Comparison of ENCODE assay signal across 28 mouse cellular contexts in genomic region chr3:86797871-86798460, GRCm38 (mm10).
DNase-seq lines count a peak whose midpoint lies in the region; ATAC-seq lines count a peak whose summit lies in the region.
"Had no signal": no experiment of that assay in that cellular context is flagged by ENCODE, and none has a peak within 500 bp of the region (broad histone marks: within the 10 kb centered on the region; RNA-seq: fewer than 3 reads in every experiment).

No protein-coding gene starts in this region.

- no peak overlapping the region for H3K9ac ChIP-seq in heart, embryonic 13.5 days
- peak overlapping the region; percentile 58 for H3K9ac ChIP-seq in liver, embryonic 15.5 days
- H3K9ac ChIP-seq in hindbrain, embryonic 11.5 days (ENCODE audit: low read depth, low read length): no peak overlapping the region
- H3K9ac ChIP-seq: embryonic facial prominence, embryonic 12.5 days; hindbrain, embryonic 15.5 days; limb, embryonic 12.5 days; lung, embryonic 14.5 days; midbrain, embryonic 15.5 days; neural tube, embryonic 13.5 days had no signal

- no peaks in the 10 kb centered on the region for H3K36me3 ChIP-seq in heart, embryonic 13.5 days
- H3K36me3 ChIP-seq in limb, embryonic 10.5 days: no peaks in the 10 kb centered on the region
- H3K36me3 ChIP-seq in liver, embryonic 15.5 days (replicated peaks): 0 out of 2 replicates have a peak, but pooled peaks cover 4% of the 10 kb centered on the region
- H3K36me3 ChIP-seq in hindbrain, embryonic 11.5 days (ENCODE audit: control insufficient read depth, insufficient read depth, low read length): no peaks in the 10 kb centered on the region
- H3K36me3 ChIP-seq: limb, embryonic 12.5 days had no signal

- no peak overlapping the region for H3K27ac ChIP-seq in heart, embryonic 13.5 days (replicated peaks)
- peak overlapping the region; percentile 36; the same call in 1 of the 2 replicates for H3K27ac ChIP-seq in limb, embryonic 10.5 days
- H3K27ac ChIP-seq in liver, embryonic 15.5 days (replicated peaks): peak overlapping the region; percentile 94
- no peak overlapping the region for H3K27ac ChIP-seq in hindbrain, embryonic 11.5 days (ENCODE audit: low read depth, low read length)
- H3K27ac ChIP-seq: embryonic facial prominence, embryonic 12.5 days; hindbrain, embryonic 15.5 days; limb, embryonic 12.5 days; midbrain, embryonic 15.5 days; neural tube, embryonic 13.5 days; stomach, postnatal 0 days had no signal

- 0 out of 2 replicates have a peak overlapping the region, but pooled peaks have one; percentile 4 for H3K4me2 ChIP-seq in heart, embryonic 13.5 days
- H3K4me2 ChIP-seq in liver, embryonic 15.5 days: peak overlapping the region; percentile 71
- H3K4me2 ChIP-seq in hindbrain, embryonic 11.5 days (replicated peaks; ENCODE audit: low read depth, low read length): no peak overlapping the region
- H3K4me2 ChIP-seq: embryonic facial prominence, embryonic 12.5 days; hindbrain, embryonic 15.5 days; limb, embryonic 12.5 days; lung, embryonic 14.5 days; midbrain, embryonic 15.5 days; neural tube, embryonic 13.5 days had no signal

- ATAC-seq in heart, embryonic 13.5 days (ENCODE audit: extremely low read depth, insufficient number of reproducible peaks, low FRiP score, low TSS enrichment): no peak
- ATAC-seq in liver, embryonic 15.5 days (ENCODE audit: insufficient read depth): no peak
- no peak for ATAC-seq in hindbrain, embryonic 11.5 days (ENCODE audit: low FRiP score)
- ATAC-seq: CD4-positive, CD25-positive, alpha-beta regulatory T cell, adult 4 months; forebrain, embryonic 16.5 days; midbrain, embryonic 15.5 days; Patski had no signal

- H3K9me3 ChIP-seq in heart, embryonic 13.5 days: no peaks in the 10 kb centered on the region
- H3K9me3 ChIP-seq in limb, embryonic 10.5 days (replicated peaks): no peaks in the 10 kb centered on the region
- no peaks in the 10 kb centered on the region for H3K9me3 ChIP-seq in liver, embryonic 15.5 days (replicated peaks)
- H3K9me3 ChIP-seq in hindbrain, embryonic 11.5 days (ENCODE audit: control insufficient read depth, low read length): no peaks in the 10 kb centered on the region
- H3K9me3 ChIP-seq: embryonic facial prominence, embryonic 12.5 days; hindbrain, embryonic 15.5 days; limb, embryonic 12.5 days; megakaryocyte, embryonic 14.5 days; midbrain, embryonic 15.5 days; neural tube, embryonic 13.5 days had no signal

- no peak overlapping the region for H3K4me3 ChIP-seq in heart, embryonic 13.5 days
- no peak overlapping the region for H3K4me3 ChIP-seq in limb, embryonic 10.5 days
- peak overlapping the region; percentile 59 for H3K4me3 ChIP-seq in liver, embryonic 15.5 days (replicated peaks)
- H3K4me3 ChIP-seq in hindbrain, embryonic 11.5 days (ENCODE audit: low read depth, low read length): no peak overlapping the region
- H3K4me3 ChIP-seq: embryonic facial prominence, embryonic 12.5 days; hindbrain, embryonic 15.5 days; limb, embryonic 12.5 days; megakaryocyte, embryonic 14.5 days; midbrain, embryonic 15.5 days; myocyte; neural tube, embryonic 13.5 days had no signal

- 61% methylated on average over 13 of the region's 13 CpGs for WGBS in heart, embryonic 13.5 days
- 76% methylated on average over 13 of the region's 13 CpGs for WGBS in limb, embryonic 10.5 days
- 57% methylated on average over 13 of the region's 13 CpGs for WGBS in liver, embryonic 15.5 days (ENCODE audit: insufficient replicate concordance)
- 87% methylated on average over 13 of the region's 13 CpGs for WGBS in hindbrain, embryonic 11.5 days

- DNase-seq in heart, postnatal 4 days: no peak
- DNase-seq in c-Kit-positive CD71-positive TER-119-positive erythroid progenitor cells, embryonic 14.5 days (ENCODE audit: low spot score): peak; percentile 47
- DNase-seq in limb, embryonic 10.5 days (ENCODE audit: low spot score): no peak
- no peak for DNase-seq in lung, adult 18-20 months
- DNase-seq in adrenal gland, adult 2 months: no peak
- no peak for DNase-seq in hindbrain, embryonic 11.5 days (ENCODE audit: low spot score)
- DNase-seq: adrenal gland, adult 8-10 months; cerebellum, postnatal 10 days; gastrocnemius, postnatal 10 days; heart, postnatal 36 days; kidney, adult 8-10 months; kidney, postnatal 14 days; lung, embryonic 14.5 days; right cerebral cortex, adult 18-20 months; thymus, adult 2 months had no signal

- peaks cover 25% of the 10 kb centered on the region for H3K4me1 ChIP-seq in heart, embryonic 13.5 days
- H3K4me1 ChIP-seq in limb, embryonic 10.5 days: peaks cover 41% of the 10 kb centered on the region
- H3K4me1 ChIP-seq in liver, embryonic 15.5 days (replicated peaks): peaks cover 60% of the 10 kb centered on the region
- no peaks in the 10 kb centered on the region for H3K4me1 ChIP-seq in hindbrain, embryonic 11.5 days (replicated peaks; ENCODE audit: control insufficient read depth, insufficient read depth, low read length)

- H3K27me3 ChIP-seq in heart, embryonic 13.5 days (replicated peaks): no peaks in the 10 kb centered on the region
- H3K27me3 ChIP-seq in limb, embryonic 10.5 days (ENCODE audit: low read depth, poor library complexity, severe bottlenecking): no peaks in the 10 kb centered on the region
- H3K27me3 ChIP-seq in liver, embryonic 15.5 days: no peaks in the 10 kb centered on the region
- H3K27me3 ChIP-seq in hindbrain, embryonic 11.5 days (ENCODE audit: control insufficient read depth, insufficient read depth, low read length): no peaks in the 10 kb centered on the region
- H3K27me3 ChIP-seq: embryonic facial prominence, embryonic 12.5 days; hindbrain, embryonic 15.5 days; limb, embryonic 12.5 days; midbrain, embryonic 15.5 days; neural tube, embryonic 13.5 days; Patski had no signal

Comparison
In these comparisons a context has a peak if more than half of its experiments do, and no peak if none do; other contexts are left out.
1. H3K27ac ChIP-seq: peak in limb, embryonic 10.5 days (single experiment) and liver, embryonic 15.5 days (single experiment); none in heart, embryonic 13.5 days (single experiment) and hindbrain, embryonic 11.5 days (single experiment).